In genomic region chr5:36574147-36574870, GRCm38 (mm10) we compare ENCODE assay signal across 7 mouse cellular contexts. TPM values are rescaled to one million over a fixed set of nuclear protein-coding genes. Genes with fewer than 3 reads are reported as not detected.
A peak's percentile ranks its signal among the peaks of the same experiment; 100 is the strongest.
DNase-seq lines count a peak whose midpoint lies in the region; ATAC-seq and TF ChIP-seq lines count a peak whose summit lies in the region.

No protein-coding gene starts in this region.

- H3K4me2 ChIP-seq in limb, embryonic 13.5 days (replicated peaks), result no peak overlapping the region
- H3K4me2 ChIP-seq in stomach, postnatal 0 days (replicated peaks; ENCODE audit: low read depth), result no peak overlapping the region

- peak; percentile 70 for DNase-seq in 416B (ENCODE audit: low read depth)
- peak; percentile 45 to 65 for DNase-seq in heart, adult 9 months (ENCODE audit: low spot score in 2 of 2)
- peak; percentile 31 for DNase-seq in stomach, postnatal 0 days (ENCODE audit: low spot score)
- no peak for DNase-seq in B cell, adult 2 months
- DNase-seq in frontal cortex, postnatal 14 days (ENCODE audit: low spot score in 2 of 2), result no peak

- peaks cover 22% of the 10 kb centered on the region for H3K36me3 ChIP-seq in limb, embryonic 13.5 days
- H3K36me3 ChIP-seq in stomach, postnatal 0 days (ENCODE audit: control insufficient read depth, insufficient read depth, low read length), result no peaks in the 10 kb centered on the region

- H3K9me3 ChIP-seq in limb, embryonic 13.5 days, result no peaks in the 10 kb centered on the region
- H3K9me3 ChIP-seq in stomach, postnatal 0 days (ENCODE audit: control insufficient read depth, low read length), result no peaks in the 10 kb centered on the region

- TF ChIP-seq EP300 in stomach, postnatal 0 days (optimal IDR thresholded peaks at IDR 0.05), result no peak

- H3K27me3 ChIP-seq in limb, embryonic 13.5 days, result no peaks in the 10 kb centered on the region
- H3K27me3 ChIP-seq in stomach, postnatal 0 days (ENCODE audit: control insufficient read depth, insufficient read depth, low read length), result no peaks in the 10 kb centered on the region

- TF ChIP-seq CTCF in stomach, postnatal 0 days (IDR thresholded peaks at IDR 0.05; ENCODE audit: low read depth), result no peak

- peak overlapping the region; percentile 34; the same call in 1 of the 2 replicates for H3K27ac ChIP-seq in limb, embryonic 13.5 days
- H3K27ac ChIP-seq in stomach, postnatal 0 days (replicated peaks), result peak overlapping the region; percentile 86

- H3K4me1 ChIP-seq in limb, embryonic 13.5 days, result peaks cover 22% of the 10 kb centered on the region
- peaks cover 16% of the 10 kb centered on the region for H3K4me1 ChIP-seq in stomach, postnatal 0 days (replicated peaks; ENCODE audit: control insufficient read depth, insufficient read depth)

- 43% methylated on average over 8 of the region's 8 CpGs for WGBS in limb, embryonic 13.5 days
- WGBS in stomach, postnatal 0 days, result 29% methylated on average over 8 of the region's 8 CpGs

- no peak overlapping the region for H3K4me3 ChIP-seq in limb, embryonic 13.5 days
- H3K4me3 ChIP-seq in stomach, postnatal 0 days (ENCODE audit: low read depth, low read length), result no peak overlapping the region

- no peak overlapping the region for H3K9ac ChIP-seq in limb, embryonic 13.5 days
- H3K9ac ChIP-seq in stomach, postnatal 0 days (ENCODE audit: low read length), result peak overlapping the region; percentile 1; the same call in 1 of the 2 replicates

- peak; percentile 86 for ATAC-seq in CD4-positive, CD25-positive, alpha-beta regulatory T cell, adult 4 months
- no peak for ATAC-seq in limb, embryonic 13.5 days (ENCODE audit: low FRiP score, low read depth)
- ATAC-seq in stomach, postnatal 0 days (ENCODE audit: low FRiP score, low TSS enrichment), result peak; percentile 69

RNA-seq across cellular contexts. Expression of gene Tbc1d14, which starts 18.8 kb away (rescaled TPM):
- polyA plus RNA-seq in CD4-positive, CD25-positive, alpha-beta regulatory T cell, adult 4 months (2017; shearing (Covaris generic)), result 10 to 100 TPM; 58.5 to 95.0 TPM
- polyA plus RNA-seq in limb, embryonic 13.5 days (2015; fragmentation: Nextera tagmentation; extraction: Ambion mirVana), result 38.1 and 38.2 TPM in 2 replicates
- 22.1 and 22.8 TPM in 2 replicates for polyA plus RNA-seq in stomach, postnatal 0 days (2015; fragmentation: Nextera tagmentation; extraction: Ambion mirVana)

Comparison
In these comparisons a context has a peak if more than half of its experiments do, and no peak if none do; other contexts are left out.
1. DNase-seq: peak in 416B (single experiment), heart, adult 9 months (2 of 2) and stomach, postnatal 0 days (single experiment); none in B cell, adult 2 months (0 of 2) and frontal cortex, postnatal 14 days (0 of 2).